Mouse (Mus musculus) adrenal gland, adult 2 months (tissue): ENCODE measurements around the gene Dazap1. TPM values are rescaled to one million over a fixed set of nuclear protein-coding genes. Genes with fewer than 3 reads are reported as not detected.
"Not testable (repeated sequence)": the region's sequence is repeated elsewhere in the genome, so short reads cannot be mapped to it uniquely, and the experiment has no call there.

Source experiments
- DNase-seq: peaks from one replicate; pipeline ENCODE4 v3.0.0; 2021
- long read RNA-seq: library from polyadenylated mRNA; stranded (forward); transcript quantifications from one replicate; pipeline ENCODE4 v2.0.0, GENCODE M21; 2021
- polyA plus RNA-seq: library from polyadenylated mRNA; depleted of rRNA; stranded (reverse); fragments of >200 nt; gene quantifications from 2 replicates; pipeline ENCODE4 v1.2.3, GENCODE M21; 2012; rRNA removed
- total RNA-seq, 2 experiments: library from RNA; stranded (reverse); gene quantifications; 2 replicates each; pipeline ENCODE4 v1.2.3; 2021

The Dazap1 gene
- total RNA-seq (100 to 1,000 TPM in 1 of 2 experiments, 10 to 100 TPM in 1; 72.1 to 101 TPM), polyA plus RNA-seq (102 and 119 TPM in 2 replicates)
- long read RNA-seq, transcript Dazap1-203 (12 exons, 2,081 nt), result major isoform, 11 of 24 reads
- long read RNA-seq, partial matches to known transcripts, result 4 of 24 reads
- long read RNA-seq, other reads (novel, unspliced or antisense), result 7 of 24 reads

GRCm38 (mm10) chr10:80260642-80261584 lies at the start of gene Dazap1, which contains the start of gene Gamt:
TSS of gene Dazap1 (plus strand) at chr10:80261486.
TSS of gene Gamt (minus strand) at chr10:80261012.
- DNase-seq, result peak; percentile 99

- DNase-seq, result not testable (repeated sequence)
These were observed 49.7 kb upstream of the Dazap1 start for GRCm38 (mm10) chr10:80211547-80212103.

- DNase-seq, result no peak
These were observed 46.1 kb upstream of the Dazap1 start for GRCm38 (mm10) chr10:80215048-80215772.

- no peak for DNase-seq
These were observed 40.6 kb upstream of the Dazap1 start for GRCm38 (mm10) chr10:80220676-80221075.

- not testable (repeated sequence) for DNase-seq
These were observed 38.1 kb upstream of the Dazap1 start for GRCm38 (mm10) chr10:80223137-80223536.

GRCm38 (mm10) chr10:80226071-80226415 lies 35.2 kb upstream of the Dazap1 start:
- DNase-seq, result no peak

- peak; percentile 100 for DNase-seq
These were observed 34.7 kb upstream of the Dazap1 start, which contains the start of gene Mum1 for GRCm38 (mm10) chr10:80226416-80227165. TSS of gene Mum1 (plus strand) at chr10:80226434.

- no peak for DNase-seq
These were observed 34.1 kb upstream of the Dazap1 start for GRCm38 (mm10) chr10:80227166-80227539.

GRCm38 (mm10) chr10:80227877-80228775 lies 33.2 kb upstream of the Dazap1 start:
- DNase-seq, result no peak

GRCm38 (mm10) chr10:80236145-80236825 lies 25.0 kb upstream of the Dazap1 start:
- no peak for DNase-seq

- DNase-seq, result no peak
These were observed 24.3 kb upstream of the Dazap1 start for GRCm38 (mm10) chr10:80237020-80237419.

- DNase-seq, result no peak
These were observed 23.0 kb upstream of the Dazap1 start for GRCm38 (mm10) chr10:80238306-80238705.

GRCm38 (mm10) chr10:80239791-80240190 lies 21.5 kb upstream of the Dazap1 start:
- no peak for DNase-seq

GRCm38 (mm10) chr10:80242088-80242487 lies 19.2 kb upstream of the Dazap1 start:
- no peak for DNase-seq

GRCm38 (mm10) chr10:80242607-80243006 lies 18.7 kb upstream of the Dazap1 start:
- no peak for DNase-seq

GRCm38 (mm10) chr10:80244791-80245399 lies 16.4 kb upstream of the Dazap1 start:
- no peak for DNase-seq

- peak; percentile 84 for DNase-seq
These were observed 15.7 kb upstream of the Dazap1 start for GRCm38 (mm10) chr10:80245600-80245999.

GRCm38 (mm10) chr10:80247849-80248248 lies 13.4 kb upstream of the Dazap1 start:
- no peak for DNase-seq

- not testable (repeated sequence) for DNase-seq
These were observed 12.8 kb upstream of the Dazap1 start for GRCm38 (mm10) chr10:80248437-80248836.
